Mouse (Mus musculus): ENCODE measurements around the gene Olfr970. TPM values are rescaled to one million over a fixed set of nuclear protein-coding genes. Genes with fewer than 3 reads are reported as not detected.
"Not testable (repeated sequence)": the region's sequence is repeated elsewhere in the genome, so short reads cannot be mapped to it uniquely, and the experiment has no call there.

Gene Olfr970
- total RNA-seq (2021) = not detected
- long read RNA-seq = 0 reads

DNA sequence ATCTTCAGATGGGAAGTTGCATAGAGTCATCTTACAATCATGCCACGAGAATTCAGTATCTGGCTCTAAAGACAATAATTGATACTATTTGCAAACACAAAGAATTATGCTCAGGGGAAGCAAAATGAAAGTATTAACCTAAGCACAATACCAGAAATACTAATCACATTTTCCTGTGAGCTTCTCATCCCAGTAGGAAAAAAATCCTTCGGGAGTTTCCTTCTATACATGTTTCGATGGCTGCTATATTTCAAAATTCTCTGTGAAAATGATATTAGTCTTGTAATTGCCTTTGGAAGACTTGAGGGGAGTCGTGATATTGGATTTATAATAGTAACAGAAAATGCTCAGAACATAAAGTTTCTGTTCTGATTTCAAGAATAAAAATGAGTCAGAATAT lies at the start of gene Olfr970:
Gene Olfr970, plus strand, starts transcription at position 301 of the 400 bp plus-strand sequence.
- no peak for DNase-seq (ENCODE audit: low spot score in 2 of 2)

DNA sequence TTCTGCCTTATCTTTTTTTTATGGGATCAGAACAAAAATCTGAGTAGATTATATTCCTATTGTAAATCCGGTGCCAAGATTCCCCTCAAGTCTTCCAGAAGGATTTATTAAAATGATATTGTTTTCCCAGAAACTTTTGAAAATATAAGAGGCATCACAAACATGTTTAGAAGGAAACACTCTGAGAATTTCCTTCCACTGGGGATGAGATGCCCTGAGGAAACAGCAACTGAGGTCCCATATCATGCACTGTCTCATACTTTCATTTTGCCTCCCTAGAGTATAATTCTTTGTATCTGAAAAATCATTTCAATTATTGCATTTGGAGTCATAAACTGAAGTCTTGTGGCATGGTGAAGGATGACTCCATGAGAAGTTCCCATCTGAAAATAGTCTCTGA lies 25.5 kb upstream of the Olfr970 start, which contains the start of gene Olfr968:
Gene Olfr968, minus strand, starts transcription at position 101 of the 400 bp plus-strand sequence.
- DNase-seq (ENCODE audit: low spot score in 2 of 2) = no peak

DNA sequence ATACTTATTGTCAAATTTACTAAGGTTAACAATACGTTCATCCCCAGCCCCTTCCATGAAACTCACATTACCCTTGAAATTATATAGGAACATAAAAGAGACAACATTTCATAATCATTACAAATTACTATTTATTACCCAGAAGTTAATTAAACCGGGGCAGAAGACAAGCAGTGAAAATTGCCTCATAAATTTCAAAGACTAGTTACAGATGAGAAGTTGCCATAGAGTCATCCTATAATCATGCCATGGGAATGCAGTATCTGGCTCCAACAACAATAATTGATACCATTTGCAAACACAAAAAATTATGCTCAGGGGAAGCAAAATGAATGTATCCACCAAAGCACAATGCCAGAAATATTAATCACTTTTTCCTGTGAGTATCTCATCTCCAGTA lies 18.1 kb upstream of the Olfr970 start, which contains the start of gene Olfr969:
Gene Olfr969, plus strand, starts transcription at position 388 of the 400 bp plus-strand sequence.
- DNase-seq (ENCODE audit: low spot score in 2 of 2) = no peak

DNA sequence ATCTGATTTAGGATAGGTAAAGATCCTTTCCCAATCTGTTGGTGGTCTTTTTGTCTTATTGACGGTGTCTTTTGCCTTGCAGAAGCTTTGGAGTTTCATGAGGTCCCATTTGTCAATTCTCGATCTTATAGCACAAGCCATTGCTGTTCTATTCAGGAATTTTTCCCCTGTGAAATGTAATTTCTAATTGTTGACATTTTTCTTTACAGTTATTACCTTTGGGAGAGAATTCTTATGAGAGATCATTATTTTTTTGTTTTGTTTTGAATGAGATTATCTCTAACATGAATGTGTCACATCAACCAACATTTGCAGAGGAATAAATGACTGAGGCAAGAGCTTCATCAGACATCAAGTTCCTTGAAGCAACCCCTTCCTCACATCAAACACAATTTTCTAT lies 27.9 kb downstream of the Olfr970 start, which contains the start of gene Olfr971:
Gene Olfr971, plus strand, starts transcription at position 301 of the 400 bp plus-strand sequence.
- DNase-seq (ENCODE audit: low spot score in 2 of 2) = not testable (repeated sequence)

DNA sequence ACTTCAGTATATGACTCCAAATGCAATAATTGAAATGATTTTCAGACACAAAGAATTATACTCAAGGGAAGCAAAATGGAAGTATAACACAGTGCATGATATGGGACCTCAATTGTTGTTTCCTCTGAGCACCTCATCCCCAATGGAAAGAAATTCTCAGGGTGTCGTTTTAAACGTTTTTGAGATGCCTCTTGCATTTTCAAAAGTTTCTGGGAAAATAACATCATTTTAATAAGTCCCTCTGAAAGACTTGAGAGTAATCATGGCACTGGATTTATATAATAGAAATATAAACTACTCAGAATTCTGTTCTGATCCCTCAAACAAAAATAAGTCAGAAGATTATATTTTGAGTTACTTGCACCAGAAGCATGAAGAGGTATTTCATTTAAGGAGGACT lies 57.5 kb downstream of the Olfr970 start, which contains the start of gene Olfr972:
Gene Olfr972, plus strand, starts transcription at position 301 of the 400 bp plus-strand sequence.
- DNase-seq (ENCODE audit: low spot score in 2 of 2) = no peak

Other genes starting within 250 kb of the Olfr970 start
- not detected for gene Olfr959, start 233.3 kb upstream of the Olfr970 start, total RNA-seq (2021)
- gene AW551984, start 204.5 kb upstream of the Olfr970 start, total RNA-seq (2021) = 1 to 10 TPM; 4.5 to 5.5 TPM
- not detected for gene Olfr148, start 198.2 kb upstream of the Olfr970 start, total RNA-seq (2021)
- not detected for gene Olfr960, start 187.5 kb upstream of the Olfr970 start, total RNA-seq (2021)
- gene Olfr961, start 163.8 kb upstream of the Olfr970 start, total RNA-seq (2021) = not detected
- gene Olfr963, start 141.7 kb upstream of the Olfr970 start, total RNA-seq (2021) = not detected
- gene Olfr149, start 101.7 kb upstream of the Olfr970 start, total RNA-seq (2021) = not detected
- not detected for gene Olfr965, start 97.5 kb upstream of the Olfr970 start, total RNA-seq (2021)
- not detected for gene Olfr150, start 77.9 kb upstream of the Olfr970 start, total RNA-seq (2021)
- gene Olfr967, start 62.6 kb upstream of the Olfr970 start, total RNA-seq (2021) = not detected
- gene Olfr968, start 25.6 kb upstream of the Olfr970 start, total RNA-seq (2021) = not detected
- gene Olfr969, start 17.9 kb upstream of the Olfr970 start, total RNA-seq (2021) = not detected
- gene Olfr971, start 28.0 kb downstream of the Olfr970 start, total RNA-seq (2021) = not detected
- gene Olfr972, start 57.6 kb downstream of the Olfr970 start, total RNA-seq (2021) = not detected
- not detected for gene Olfr229, start 98.5 kb downstream of the Olfr970 start, total RNA-seq (2021)
- gene Olfr974, start 128.6 kb downstream of the Olfr970 start, total RNA-seq (2021) = not detected
- gene Olfr975, start 143.2 kb downstream of the Olfr970 start, total RNA-seq (2021) = not detected
- gene Olfr976, start 152.3 kb downstream of the Olfr970 start, total RNA-seq (2021) = not detected
- gene Olfr978, start 183.3 kb downstream of the Olfr970 start, total RNA-seq (2021) = not detected
- not detected for gene Olfr979, start 194.6 kb downstream of the Olfr970 start, total RNA-seq (2021)
- gene Olfr980, start 200.7 kb downstream of the Olfr970 start, total RNA-seq (2021) = not detected
- gene Olfr981, start 212.6 kb downstream of the Olfr970 start, total RNA-seq (2021) = not detected

Measured in layer of hippocampus, adult 18-20 months (tissue).